Mouse (Mus musculus) liver, embryonic 11.5 days (tissue): ENCODE measurements around the gene Tasp1. TPM values are rescaled to one million over a fixed set of nuclear protein-coding genes. Genes with fewer than 3 reads are reported as not detected.
"Not testable (repeated sequence)": the region's sequence is repeated elsewhere in the genome, so short reads cannot be mapped to it uniquely, and the experiment has no call there.

ENCODE experiments used
- ATAC-seq: fragments of 200-750 bp; cut with Nextera tagmentation; replicated peaks from 2 replicates; pipeline ENCODE4 v1.8.0; 2017; ENCODE audit warnings: moderate number of reproducible peaks, mild to moderate bottlenecking, moderate TSS enrichment, moderate library complexity; ENCODE audit not compliant: low FRiP score
- DNase-seq: peaks from one replicate; pipeline ENCODE4 v3.0.0-alpha.2; 2017; ENCODE audit warnings: low spot score
- H3K27ac ChIP-seq: fragments of 300-500 bp; sonication (generic); 2 replicates; pipeline ENCODE4 v1.5.1; 2014; ENCODE audit warnings: mild to moderate bottlenecking, low read depth, low read length, control low read depth
- H3K27me3 ChIP-seq: fragments of 300-500 bp; sonication (generic); replicated peaks from 2 replicates; pipeline ENCODE4 v1.6.1; 2014; ENCODE audit warnings: low read length, mixed read lengths; ENCODE audit not compliant: control insufficient read depth, insufficient read depth
- H3K36me3 ChIP-seq: fragments of 300-500 bp; sonication (generic); 2 replicates; pipeline ENCODE4 v1.6.1; 2014; ENCODE audit warnings: mild to moderate bottlenecking, low read length, moderate library complexity, mixed read lengths; ENCODE audit not compliant: control insufficient read depth, insufficient read depth
- H3K4me1 ChIP-seq: fragments of 300-500 bp; sonication (generic); replicated peaks from 2 replicates; pipeline ENCODE4 v1.6.1; 2014; ENCODE audit warnings: low read length, mixed read lengths; ENCODE audit not compliant: control insufficient read depth, insufficient read depth
- H3K4me2 ChIP-seq: fragments of 300-500 bp; sonication (generic); 2 replicates; pipeline ENCODE4 v1.6.1; 2014; ENCODE audit warnings: mild to moderate bottlenecking, control low read depth, moderate library complexity
- H3K4me3 ChIP-seq: fragments of 300-500 bp; sonication (generic); 2 replicates; pipeline ENCODE4 v1.5.1; 2014; ENCODE audit warnings: low read depth, low read length, control low read depth
- H3K9ac ChIP-seq: fragments of 300-500 bp; sonication (generic); 2 replicates; pipeline ENCODE4 v1.6.1; 2014; ENCODE audit warnings: low read depth, low read length, control low read depth
- H3K9me3 ChIP-seq: fragments of 300-500 bp; sonication (generic); 2 replicates; pipeline ENCODE4 v1.6.1; 2016; ENCODE audit warnings: low read length, inconsistent platforms, mixed read lengths; ENCODE audit not compliant: control insufficient read depth
- WGBS: fragments of 180-500 bp; shearing (Covaris S2); extraction: QIAGEN DNeasy Blood & Tissue Kit; methylation state at CpG from one replicate; pipeline ENCODE4 v1.1.7; 2014; 5-methylcytosine and 5-hydroxymethylcytosine counted together
- polyA plus RNA-seq: library from polyadenylated mRNA; unstranded; fragments of >200 nt; fragmentation: Nextera tagmentation; extraction: Ambion mirVana; gene quantifications from 2 replicates; pipeline ENCODE4 v1.2.1, GENCODE M21; 2014

Tasp1 gene
- polyA plus RNA-seq, 1 experiment from 2014 or later = 26.3 TPM

DNA sequence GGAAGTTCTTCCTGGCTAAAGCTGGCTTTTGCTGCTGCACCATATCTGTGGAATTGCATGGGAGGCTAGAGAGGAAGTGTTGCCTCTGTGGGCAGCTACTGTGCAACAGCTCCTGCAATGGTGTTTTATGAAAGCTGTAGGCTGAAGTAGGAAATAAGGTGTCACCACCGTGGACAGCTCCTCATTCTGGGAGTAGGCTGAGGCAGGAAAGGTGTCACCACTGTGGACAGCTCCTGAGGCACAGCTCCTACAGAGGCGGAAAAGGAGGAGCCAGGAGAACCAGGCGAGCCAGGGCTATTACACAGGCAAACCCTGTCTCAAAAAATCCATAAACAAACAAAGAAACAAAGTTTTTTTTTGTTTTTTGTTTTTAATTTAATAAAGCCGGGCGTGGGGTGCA is 29.4 kb upstream of the Tasp1 start:
- Histone ChIP-seq H3K27ac (no peak overlapping the region), H3K4me2 (no peak overlapping the region), H3K27me3 (no peaks in the 10 kb centered on the region), H3K9me3 (no peaks in the 10 kb centered on the region), H3K36me3 (no peaks in the 10 kb centered on the region), H3K9ac (no peak overlapping the region), H3K4me1 (peaks cover 3% of the 10 kb centered on the region), H3K4me3 (no peak overlapping the region)
- ATAC-seq (no peak), DNase-seq (no peak)
- 82% methylated on average over 5 of the region's 5 CpGs for WGBS

DNA sequence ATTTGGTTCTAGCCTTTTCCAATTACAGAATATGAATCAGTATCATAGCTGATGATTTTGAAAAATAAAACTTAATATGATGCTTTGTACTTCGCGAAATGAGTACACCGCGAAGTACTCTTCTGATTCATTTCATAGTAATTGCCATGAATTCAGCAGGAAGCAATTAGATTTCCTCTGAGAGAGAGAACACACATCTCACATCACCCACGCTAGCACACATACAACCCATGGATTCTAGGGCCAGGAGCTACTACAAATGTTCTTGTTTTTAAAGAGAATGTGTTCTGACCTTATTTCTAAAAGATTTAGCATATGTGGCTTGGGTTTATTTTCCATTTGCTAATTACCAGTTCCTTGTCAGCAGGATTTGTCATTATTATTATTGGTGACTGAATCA is 26.8 kb upstream of the Tasp1 start:
- Histone ChIP-seq H3K9me3 (no peaks in the 10 kb centered on the region), H3K27ac (no peak overlapping the region), H3K27me3 (no peaks in the 10 kb centered on the region), H3K4me2 (no peak overlapping the region), H3K9ac (no peak overlapping the region), H3K36me3 (no peaks in the 10 kb centered on the region), H3K4me1 (peaks cover 3% of the 10 kb centered on the region), H3K4me3 (no peak overlapping the region)
- DNase-seq (no peak), ATAC-seq (no peak)
- WGBS = 93% methylated on average over 5 of the region's 5 CpGs

DNA sequence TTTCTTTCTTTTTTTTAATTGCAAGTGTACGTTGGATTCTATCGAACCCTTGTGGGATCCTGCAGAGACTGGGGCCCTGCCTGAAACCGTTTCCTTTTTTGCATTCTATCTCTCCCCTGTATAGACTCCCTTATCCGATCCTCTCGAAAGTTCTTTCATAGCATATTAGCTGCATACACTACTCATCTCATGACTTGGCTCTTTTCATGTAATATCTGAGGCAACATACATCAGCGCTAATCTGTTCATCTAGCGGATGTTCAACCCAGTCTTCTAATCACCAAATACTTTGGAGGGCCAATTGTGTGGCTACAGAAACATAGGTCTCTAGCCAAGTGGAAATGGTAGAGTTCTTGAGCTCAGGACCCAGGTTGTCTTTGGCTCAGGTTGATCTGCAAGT is 17.6 kb upstream of the Tasp1 start:
- H3K36me3 ChIP-seq = no peaks in the 10 kb centered on the region
- 86% methylated on average over 7 of the region's 7 CpGs for WGBS
- H3K9ac ChIP-seq = no peak overlapping the region
- no peaks in the 10 kb centered on the region for H3K4me1 ChIP-seq
- H3K27me3 ChIP-seq = no peaks in the 10 kb centered on the region
- no peak overlapping the region for H3K27ac ChIP-seq
- no peak overlapping the region for H3K4me2 ChIP-seq
- H3K9me3 ChIP-seq = no peaks in the 10 kb centered on the region
- no peak for DNase-seq
- no peak overlapping the region for H3K4me3 ChIP-seq
- ATAC-seq = no peak

DNA sequence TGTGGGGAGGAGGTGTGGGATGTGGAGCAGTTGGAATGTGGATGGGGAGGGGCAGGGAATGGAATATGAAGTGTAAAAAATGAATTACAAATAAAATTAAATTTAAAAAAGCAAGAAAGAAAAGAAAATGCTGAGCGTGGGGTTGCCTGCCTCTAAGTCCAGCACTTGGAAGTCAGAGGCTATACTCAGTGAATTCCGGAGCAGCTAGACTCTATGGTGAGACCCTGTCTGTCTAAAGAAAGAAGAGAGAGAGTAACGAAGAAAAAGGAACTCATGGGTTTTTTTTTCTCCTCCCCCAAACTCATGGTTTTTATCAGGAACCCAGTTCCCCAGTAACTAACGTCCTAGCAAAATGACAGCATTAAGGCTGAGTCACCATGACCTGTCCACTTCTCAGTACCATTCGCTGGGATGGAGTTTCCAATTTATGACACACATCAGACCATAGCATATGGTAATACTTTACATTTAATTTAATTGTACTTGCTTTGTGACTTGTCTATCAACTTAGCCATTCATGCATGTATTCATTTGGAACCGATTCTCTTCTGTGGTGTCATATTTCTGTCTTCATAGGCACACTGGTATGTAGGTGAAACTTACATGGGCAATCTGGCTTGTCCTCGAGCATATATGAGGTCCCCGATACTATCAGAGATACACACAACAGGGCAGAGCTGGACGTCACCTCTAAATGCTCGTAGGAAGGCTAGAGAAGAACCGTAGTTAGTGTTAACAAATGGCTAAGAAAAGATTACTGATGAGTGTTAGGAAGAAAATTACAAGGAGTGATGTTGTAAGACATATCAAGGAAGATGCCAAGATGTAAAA is 14.4 kb upstream of the Tasp1 start:
- H3K9ac ChIP-seq = no peak overlapping the region
- H3K36me3 ChIP-seq = no peaks in the 10 kb centered on the region
- no peak overlapping the region for H3K27ac ChIP-seq
- H3K4me1 ChIP-seq = no peaks in the 10 kb centered on the region
- ATAC-seq (peak; percentile 63), DNase-seq (no peak)
- no peaks in the 10 kb centered on the region for H3K9me3 ChIP-seq
- no peaks in the 10 kb centered on the region for H3K27me3 ChIP-seq
- H3K4me3 ChIP-seq = no peak overlapping the region
- H3K4me2 ChIP-seq = no peak overlapping the region
- 73% methylated on average over 11 of the region's 11 CpGs for WGBS

DNA sequence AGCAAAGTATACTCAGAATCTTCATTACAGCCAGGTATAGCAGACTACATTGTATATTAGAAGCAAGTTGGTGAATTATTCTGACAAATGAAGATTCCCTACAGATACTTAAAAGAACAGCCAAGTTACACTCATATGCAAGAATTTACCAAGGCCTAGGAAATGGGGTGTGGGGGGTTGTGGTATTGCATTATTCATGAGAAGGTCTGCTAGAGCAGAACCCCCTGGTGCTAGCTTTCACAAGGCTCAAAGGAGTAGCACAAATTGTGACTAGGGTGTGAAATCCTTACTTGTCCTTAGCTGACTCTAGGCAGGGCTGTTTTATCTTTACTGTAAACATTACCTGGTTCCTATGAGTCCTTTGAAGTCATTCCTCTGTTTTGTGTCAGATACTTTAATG is 12.7 kb upstream of the Tasp1 start:
- not testable (repeated sequence) for H3K27ac ChIP-seq, H3K4me2 ChIP-seq, H3K36me3 ChIP-seq, H3K27me3 ChIP-seq, DNase-seq, H3K4me3 ChIP-seq, H3K9me3 ChIP-seq, H3K9ac ChIP-seq, ATAC-seq, H3K4me1 ChIP-seq

DNA sequence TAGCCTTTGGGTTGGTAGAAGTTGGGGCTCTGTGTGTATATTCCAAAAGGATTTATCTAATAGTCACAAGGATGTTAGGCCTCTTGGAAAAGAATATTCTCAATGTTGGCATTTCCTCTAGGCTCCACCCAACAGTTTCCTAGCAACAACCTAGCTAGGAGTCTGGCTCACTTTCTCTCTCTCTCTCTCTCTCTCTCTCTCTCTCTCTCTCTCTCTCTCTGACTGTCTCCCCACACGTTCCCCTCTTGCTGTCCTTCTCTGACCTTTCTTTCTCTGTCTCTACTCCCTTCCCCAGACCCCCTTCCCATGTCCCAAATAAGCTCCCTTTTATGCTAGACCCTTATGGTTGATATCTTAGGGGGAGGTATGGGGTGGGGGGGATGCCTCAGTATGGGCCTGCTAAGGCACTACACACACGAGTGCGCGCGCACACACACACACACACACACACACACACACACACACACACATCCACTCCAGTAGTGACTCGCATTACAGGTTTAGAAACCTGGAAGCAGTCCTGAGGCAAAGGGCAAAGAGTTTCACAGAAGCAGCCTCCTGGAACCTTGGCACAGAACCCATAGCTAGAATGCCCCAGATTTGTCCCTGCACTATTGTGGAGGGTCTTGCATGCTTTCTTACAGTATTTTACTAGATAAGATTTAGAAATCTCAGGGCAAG is 12.1 kb upstream of the Tasp1 start:
- Histone ChIP-seq H3K27ac (no peak overlapping the region), H3K9me3 (no peaks in the 10 kb centered on the region), H3K4me3 (no peak overlapping the region), H3K9ac (no peak overlapping the region), H3K36me3 (no peaks in the 10 kb centered on the region), H3K4me2 (no peak overlapping the region), H3K4me1 (no peaks in the 10 kb centered on the region), H3K27me3 (no peaks in the 10 kb centered on the region)
- DNase-seq (no peak), ATAC-seq (no peak)
- WGBS = 71% methylated on average over 6 of the region's 6 CpGs

DNA sequence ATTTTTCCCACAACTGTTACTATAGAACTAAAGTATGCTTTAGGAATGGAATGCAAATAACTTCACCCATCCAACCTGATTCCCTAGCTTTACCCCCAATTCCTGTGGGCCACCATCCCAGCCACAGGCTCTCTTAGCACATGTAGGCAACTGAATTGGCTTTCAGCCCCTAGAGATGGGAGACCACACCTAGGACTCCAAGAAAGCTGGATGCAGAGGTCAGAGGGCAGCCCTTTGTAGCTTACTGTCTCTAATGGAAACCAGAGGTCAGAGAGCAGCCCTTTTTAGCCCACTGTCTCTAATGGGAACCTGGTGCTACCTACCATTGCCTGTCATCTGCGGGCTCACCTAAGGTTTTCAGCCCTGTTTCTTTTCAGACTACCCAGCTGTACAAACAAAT is 10.9 kb upstream of the Tasp1 start:
- no peak for DNase-seq
- Histone ChIP-seq H3K4me3 (no peak overlapping the region), H3K27ac (no peak overlapping the region), H3K9me3 (no peaks in the 10 kb centered on the region), H3K9ac (no peak overlapping the region), H3K36me3 (no peaks in the 10 kb centered on the region), H3K4me1 (no peaks in the 10 kb centered on the region), H3K27me3 (no peaks in the 10 kb centered on the region), H3K4me2 (no peak overlapping the region)
- 0 out of 2 replicates have a peak, but pooled peaks have one; percentile 26 for ATAC-seq
- 53% methylated on average over 1 of the region's 1 CpGs for WGBS

DNA sequence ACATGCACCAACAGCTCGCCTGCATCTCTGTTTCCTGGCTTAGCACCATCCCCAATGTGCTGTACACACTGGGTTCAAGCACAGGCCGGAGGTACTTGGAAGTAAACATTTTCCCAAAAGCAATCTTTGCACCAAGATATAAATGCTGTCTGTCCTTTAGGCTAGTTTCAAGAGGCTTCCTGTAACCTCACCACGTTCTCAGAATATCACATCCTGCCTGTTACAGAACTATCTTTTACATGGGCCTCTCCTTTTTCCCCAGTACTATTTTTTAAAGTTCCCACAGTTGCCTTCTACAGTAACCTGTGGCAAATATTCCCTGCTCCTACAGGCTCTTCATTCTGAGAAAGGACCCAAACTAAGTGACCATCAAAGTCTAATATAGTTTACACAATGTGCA is 8.5 kb upstream of the Tasp1 start:
- H3K9ac ChIP-seq = no peak overlapping the region
- H3K27me3 ChIP-seq = no peaks in the 10 kb centered on the region
- H3K4me2 ChIP-seq = no peak overlapping the region
- WGBS = 71% methylated on average over 3 of the region's 3 CpGs
- no peaks in the 10 kb centered on the region for H3K9me3 ChIP-seq
- H3K4me1 ChIP-seq = no peaks in the 10 kb centered on the region
- H3K36me3 ChIP-seq = no peaks in the 10 kb centered on the region
- DNase-seq = no peak
- no peak overlapping the region for H3K4me3 ChIP-seq
- ATAC-seq = no peak
- H3K27ac ChIP-seq = no peak overlapping the region

DNA sequence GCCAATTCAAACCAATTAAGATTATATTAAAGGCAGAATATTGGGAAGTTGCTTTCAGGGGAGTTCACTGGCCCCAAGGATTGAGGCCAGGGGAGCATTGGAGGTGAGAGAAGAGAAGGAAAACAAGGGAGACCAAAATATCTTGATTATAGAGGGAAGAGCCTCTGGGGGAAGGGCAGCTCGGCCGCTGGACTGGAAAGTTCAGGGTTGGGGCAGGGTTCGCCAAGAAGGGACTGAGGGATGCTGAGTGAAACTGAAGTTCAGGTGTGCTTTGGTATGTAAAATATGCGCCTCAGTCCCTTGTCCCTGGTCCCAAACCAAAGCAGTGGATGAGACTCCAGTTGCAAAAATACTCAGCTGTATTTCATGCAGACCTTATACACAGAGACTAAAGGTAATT is 911 bp upstream of the Tasp1 start:
- H3K9ac ChIP-seq = no peak overlapping the region
- peaks cover 6% of the 10 kb centered on the region for H3K4me1 ChIP-seq
- DNase-seq (no peak), ATAC-seq (no peak)
- H3K27me3 ChIP-seq = no peaks in the 10 kb centered on the region
- H3K9me3 ChIP-seq = no peaks in the 10 kb centered on the region
- no peaks in the 10 kb centered on the region for H3K36me3 ChIP-seq
- no peak overlapping the region for H3K27ac ChIP-seq
- WGBS = 73% methylated on average over 4 of the region's 4 CpGs
- peak overlapping the region; percentile 76 for H3K4me2 ChIP-seq
- peak overlapping the region; percentile 91 for H3K4me3 ChIP-seq
